Mouse (Mus musculus) MEL (cell line): Measurements from ENCODE around the gene Wbp4. TPM values are rescaled to one million over a fixed set of nuclear protein-coding genes. Genes with fewer than 3 reads are reported as not detected.

ENCODE experiments used
- DNase-seq: peaks from one replicate; pipeline ENCODE4 v3.0.0; 2011; ENCODE audit warnings: low read depth, low spot score
- H3K27ac ChIP-seq: 2 replicates; pipeline ENCODE4 v1.5.1; 2012; ENCODE audit warnings: low read depth, mild to moderate bottlenecking, control low read depth, low read length, moderate library complexity; ENCODE audit not compliant: control insufficient read depth
- H3K27me3 ChIP-seq, 2 experiments: fragments of 150-350 bp in 1 of 2; sonication (generic) in 1 of 2; 2 replicates each; pipeline ENCODE4 v1.6.1; 2012; ENCODE audit warnings: low read length in 2 of 2, mild to moderate bottlenecking in 2 of 2, improper control_type of control experiment in 1 of 2, moderate library complexity in 1 of 2; ENCODE audit not compliant: insufficient read depth in 2 of 2, control insufficient read depth in 1 of 2
- H3K36me3 ChIP-seq, 2 experiments: 2 replicates each; pipeline ENCODE4 v1.6.1; 2012 to 2014; ENCODE audit warnings: low read length in 2 of 2, improper control_type of control experiment in 1 of 2, inconsistent platforms in 1 of 2, mild to moderate bottlenecking in 1 of 2; ENCODE audit not compliant: insufficient read depth in 2 of 2, control insufficient read depth in 1 of 2
- H3K4me1 ChIP-seq, 2 experiments: fragments of 150-350 bp in 1 of 2; sonication (generic) in 1 of 2; 2 replicates each; pipeline ENCODE4 v1.6.1; 2012; ENCODE audit warnings: low read length in 2 of 2, improper control_type of control experiment in 1 of 2, mild to moderate bottlenecking in 1 of 2; ENCODE audit not compliant: insufficient read depth in 2 of 2, control insufficient read depth in 1 of 2
- H3K4me3 ChIP-seq, 2 experiments: fragments of 150-350 bp in 1 of 2; sonication (generic) in 1 of 2; 2 replicates each; pipeline ENCODE4 v1.5.1; 2012; ENCODE audit warnings: low read depth in 2 of 2, low read length in 2 of 2, mild to moderate bottlenecking in 2 of 2, moderate library complexity in 2 of 2, control low read depth in 1 of 2, improper control_type of control experiment in 1 of 2; ENCODE audit not compliant: control insufficient read depth in 1 of 2, insufficient read depth in 1 of 2
- H3K79me2 ChIP-seq: 2 replicates; pipeline ENCODE4 v1.6.1; 2012; ENCODE audit warnings: mild to moderate bottlenecking, low read length, moderate library complexity; ENCODE audit not compliant: control insufficient read depth, poor library complexity, insufficient read depth
- H3K9ac ChIP-seq: 2 replicates; pipeline ENCODE4 v1.6.1; 2012; ENCODE audit warnings: low read depth, mild to moderate bottlenecking, control low read depth, low read length, moderate library complexity; ENCODE audit not compliant: control insufficient read depth, poor library complexity, severe bottlenecking
- H3K9me3 ChIP-seq: fragments of 150-350 bp; sonication (generic); replicated peaks from 2 replicates; pipeline ENCODE4 v1.6.1; 2012; ENCODE audit warnings: mild to moderate bottlenecking, low read length, improper control_type of control experiment, moderate library complexity; ENCODE audit not compliant: insufficient read depth
- EP300 ChIP-seq, 2 experiments: IDR thresholded peaks; 2 replicates each; pipeline ENCODE4 v1.6.1; 2011; ENCODE audit warnings: improper control_type of control experiment in 2 of 2, low read length in 2 of 2, low read depth in 1 of 2, mild to moderate bottlenecking in 1 of 2
- HCFC1 ChIP-seq: IDR thresholded peaks from 2 replicates; pipeline ENCODE4 v1.6.1; 2012; ENCODE audit warnings: low read depth, mild to moderate bottlenecking, inconsistent platforms, low read length, improper control_type of control experiment, moderate library complexity
- KAT2A ChIP-seq: conservative IDR thresholded peaks from 2 replicates; pipeline ENCODE4 v1.6.1; 2012; ENCODE audit warnings: low read depth, low read length, improper control_type of control experiment, inconsistent platforms
- MAX ChIP-seq: IDR thresholded peaks from 2 replicates; pipeline ENCODE4 v1.6.1; 2011; ENCODE audit warnings: low read length, improper control_type of control experiment
- MAZ ChIP-seq: IDR thresholded peaks from 2 replicates; pipeline ENCODE4 v1.6.1; 2012; ENCODE audit warnings: low read depth, mild to moderate bottlenecking, inconsistent platforms, low read length, improper control_type of control experiment
- MEF2A ChIP-seq: IDR thresholded peaks from 2 replicates; pipeline ENCODE4 v1.6.1; 2014; ENCODE audit warnings: low read depth, mild to moderate bottlenecking, inconsistent platforms, low read length, improper control_type of control experiment; ENCODE audit not compliant: poor library complexity, insufficient replicate concordance, severe bottlenecking; ENCODE audit errors: extremely low read depth
- MYC ChIP-seq: IDR thresholded peaks from 2 replicates; pipeline ENCODE4 v1.6.1; 2011; ENCODE audit warnings: low read depth, mild to moderate bottlenecking, low read length, improper control_type of control experiment, moderate library complexity
- POLR2A ChIP-seq, 2 experiments: IDR thresholded peaks; 2 replicates each; pipeline ENCODE4 v1.6.1; 2011 to 2012; ENCODE audit warnings: low read length in 2 of 2, mild to moderate bottlenecking in 2 of 2, control low read depth in 1 of 2, improper control_type of control experiment in 1 of 2, low read depth in 1 of 2, moderate library complexity in 1 of 2; ENCODE audit not compliant: control insufficient read depth in 1 of 2, insufficient read depth in 1 of 2, poor library complexity in 1 of 2
- POLR2AphosphoS2 ChIP-seq: IDR thresholded peaks from 2 replicates; pipeline ENCODE4 v1.6.1; 2011; ENCODE audit warnings: low read length, improper control_type of control experiment
- RAD21 ChIP-seq: IDR thresholded peaks from 2 replicates; pipeline ENCODE4 v1.6.1; 2011; ENCODE audit warnings: mild to moderate bottlenecking, low read depth, low read length, improper control_type of control experiment
- SIN3A ChIP-seq: IDR thresholded peaks from 2 replicates; pipeline ENCODE4 v1.6.1; 2012; ENCODE audit warnings: low read length, improper control_type of control experiment, inconsistent platforms
- TAL1 ChIP-seq: IDR thresholded peaks from 2 replicates; pipeline ENCODE4 v1.6.1; 2012; ENCODE audit warnings: mild to moderate bottlenecking, inconsistent platforms, low read length, moderate library complexity, mixed read lengths
- TCF12 ChIP-seq: IDR thresholded peaks from 2 replicates; pipeline ENCODE4 v1.6.1; 2014; ENCODE audit warnings: low read depth, mild to moderate bottlenecking, inconsistent platforms, low read length, improper control_type of control experiment, moderate library complexity
- UBTF ChIP-seq: IDR thresholded peaks from 2 replicates; pipeline ENCODE4 v1.6.1; 2012; ENCODE audit warnings: low read depth, mild to moderate bottlenecking, inconsistent platforms, low read length, improper control_type of control experiment, moderate library complexity, borderline replicate concordance; ENCODE audit not compliant: insufficient read depth
- USF1 ChIP-seq: IDR thresholded peaks from 2 replicates; pipeline ENCODE4 v1.6.1; 2014; ENCODE audit warnings: low read depth, mild to moderate bottlenecking, inconsistent platforms, low read length, improper control_type of control experiment, moderate library complexity
- ZC3H11A ChIP-seq: IDR thresholded peaks from 2 replicates; pipeline ENCODE4 v1.6.1; 2012; ENCODE audit warnings: low read depth, mild to moderate bottlenecking, inconsistent platforms, low read length, improper control_type of control experiment
- polyA plus RNA-seq, 2 experiments: library from polyadenylated mRNA; stranded (reverse) in 1 of 2; unstranded in 1 of 2; fragments of >175 nt in 1 of 2; fragments of >200 nt in 1 of 2; gene quantifications; 2 replicates each; pipeline versions ENCODE4 v1.2.1 to v1.2.4; 2012; ENCODE audit warnings: low replicate concordance in 2 of 2, low read depth in 1 of 2; ENCODE audit not compliant: insufficient read length in 2 of 2, insufficient read depth in 1 of 2, missing spikeins in 1 of 2
- total RNA-seq: library from RNA; depleted of rRNA; stranded (reverse); fragments of 300-350 nt; gene quantifications from 2 replicates; pipeline ENCODE4 v1.2.3, GENCODE M21; 2012

Gene Wbp4
- total and polyA plus RNA-seq, 3 experiments: 15.9 to 87.6 (median 22.1) TPM

DNA sequence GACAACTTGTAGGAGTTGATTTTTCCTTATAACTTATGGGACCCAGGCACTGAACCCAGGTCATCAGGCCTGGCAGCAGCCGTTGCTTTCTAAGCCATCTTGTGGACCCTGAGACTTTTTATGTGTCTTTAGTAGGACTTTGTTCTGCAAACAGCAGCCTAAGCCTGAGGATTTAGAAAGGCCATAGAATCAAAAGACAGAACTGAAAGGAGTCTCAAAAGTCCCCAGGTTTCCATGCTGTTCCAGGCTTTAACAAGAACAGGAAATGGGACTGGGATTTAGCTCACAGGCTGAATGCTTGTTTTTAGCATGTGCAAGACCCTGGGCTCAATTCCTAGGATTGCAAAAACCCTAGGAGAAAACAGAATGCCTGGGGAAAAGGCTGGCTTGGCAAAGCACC is 26.5 kb upstream of the Wbp4 start:
- no peaks in the 10 kb centered on the region for H3K79me2 ChIP-seq
- no peaks in the 10 kb centered on the region for H3K27me3 ChIP-seq
- peaks cover 0 to 9% of the 10 kb centered on the region in 2 experiments; a peak in 2 of 4 replicates for H3K36me3 ChIP-seq
- H3K4me1 ChIP-seq: peaks cover 0 to 5% of the 10 kb centered on the region in 2 experiments; a peak in 3 of 4 replicates
- H3K9ac ChIP-seq: no peak overlapping the region
- TF ChIP-seq EP300 (IDR thresholded peaks at IDR 0.05; ENCODE audit: low read depth in 1 of 2, low read length in 2 of 2) (no peak), SIN3A (no peak), TAL1 (no peak), USF1 (no peak), MYC (no peak), TCF12 (no peak), ZC3H11A (no peak), POLR2A (IDR thresholded peaks at IDR 0.05; ENCODE audit: control insufficient read depth in 1 of 2, insufficient read depth in 1 of 2, low read depth in 1 of 2, low read length in 2 of 2, poor library complexity in 1 of 2) (no peak), POLR2AphosphoS2 (no peak), KAT2A (no peak)
- H3K9me3 ChIP-seq: no peaks in the 10 kb centered on the region
- H3K4me3 ChIP-seq: no peak overlapping the region
- H3K27ac ChIP-seq: no peak overlapping the region
- DNase-seq: no peak

DNA sequence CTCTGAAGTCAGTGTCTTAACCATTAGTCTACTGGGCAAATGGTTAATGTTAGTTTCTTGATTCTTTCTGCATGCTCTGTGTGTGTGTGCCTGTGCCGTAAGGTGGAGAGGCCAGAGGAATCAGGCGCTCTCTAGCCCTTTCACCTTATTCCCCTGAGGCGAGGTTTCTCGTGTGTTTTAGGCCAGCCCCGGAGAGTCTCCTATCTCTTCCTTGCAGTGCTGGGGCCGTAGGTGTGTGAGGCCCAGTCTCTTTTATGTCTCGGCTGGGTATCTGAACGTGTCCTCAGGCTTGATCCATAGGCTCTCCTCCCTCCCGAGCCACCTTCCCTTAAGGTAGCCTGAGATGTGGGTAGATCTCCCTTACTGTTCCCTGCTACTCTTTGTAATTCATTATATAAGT is 24.9 kb upstream of the Wbp4 start:
- H3K4me3 ChIP-seq: no peak overlapping the region
- no peak for DNase-seq
- TF ChIP-seq MAZ (no peak), USF1 (no peak)
- peaks cover 0 to 4% of the 10 kb centered on the region in 2 experiments; a peak in 2 of 4 replicates for H3K36me3 ChIP-seq
- peak overlapping the region; percentile 1; the same call in 1 of the 2 replicates for H3K9ac ChIP-seq
- no peaks in the 10 kb centered on the region for H3K9me3 ChIP-seq
- H3K4me1 ChIP-seq: peaks cover 0 to 7% of the 10 kb centered on the region in 2 experiments; a peak in 3 of 4 replicates
- H3K79me2 ChIP-seq: no peaks in the 10 kb centered on the region
- no peaks in the 10 kb centered on the region for H3K27me3 ChIP-seq
- H3K27ac ChIP-seq: no peak overlapping the region

DNA sequence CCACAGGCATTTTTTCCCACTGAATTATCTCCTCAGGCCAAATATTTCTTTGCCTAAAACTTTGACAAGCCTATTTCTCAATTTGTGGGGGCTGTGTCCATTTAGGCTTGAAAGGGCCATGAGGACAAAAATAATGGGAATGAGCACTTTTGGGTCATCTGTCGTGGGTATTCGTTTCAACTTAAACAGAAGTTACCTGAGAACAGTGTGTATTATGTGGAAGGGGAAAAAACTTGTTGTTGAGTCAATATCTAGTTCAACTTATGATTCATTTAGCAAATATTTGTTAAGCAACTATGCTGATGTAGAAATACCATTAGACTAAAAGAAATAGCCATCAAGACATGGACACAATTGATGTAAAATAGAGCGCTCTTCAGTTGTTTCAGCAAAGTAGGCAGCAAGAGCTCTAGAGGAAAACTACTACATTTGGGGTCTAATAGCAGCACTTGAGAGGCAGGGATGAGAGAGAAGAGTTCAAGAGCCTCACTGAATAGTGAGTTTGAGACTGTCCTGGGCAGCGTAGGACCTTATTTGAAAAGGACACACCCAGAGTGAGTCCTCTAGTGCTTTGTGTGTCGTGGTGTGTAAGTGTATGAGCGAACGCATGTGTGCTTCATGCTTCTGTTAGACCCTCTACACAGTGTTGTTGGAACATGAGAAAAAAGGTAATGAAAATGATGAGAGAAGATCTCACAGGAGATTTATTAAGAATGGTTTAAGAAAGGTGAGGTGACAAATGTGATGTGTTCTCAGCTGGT is 23.1 kb upstream of the Wbp4 start:
- H3K9me3 ChIP-seq: no peaks in the 10 kb centered on the region
- H3K36me3 ChIP-seq: peaks cover 0 to 15% of the 10 kb centered on the region in 2 experiments; a peak in 2 of 4 replicates
- no peak overlapping the region for H3K27ac ChIP-seq
- no peak overlapping the region for H3K9ac ChIP-seq
- no peak for DNase-seq
- no peak overlapping the region for H3K4me3 ChIP-seq
- H3K79me2 ChIP-seq: no peaks in the 10 kb centered on the region
- TF ChIP-seq MEF2A (no peak), HCFC1 (no peak), UBTF (no peak), MAX (no peak), SIN3A (no peak), KAT2A (no peak), POLR2A (IDR thresholded peaks at IDR 0.05; ENCODE audit: control insufficient read depth in 1 of 2, insufficient read depth in 1 of 2, low read depth in 1 of 2, low read length in 2 of 2, poor library complexity in 1 of 2) (no peak), TCF12 (no peak), RAD21 (no peak)
- no peaks in the 10 kb centered on the region for H3K27me3 ChIP-seq
- peaks cover 5 to 17% of the 10 kb centered on the region in 2 experiments for H3K4me1 ChIP-seq
